Mouse (Mus musculus) lung, postnatal 14 days (tissue): Measurements from ENCODE around the gene Pon3.

Source experiments
- DNase-seq: peaks from one replicate; pipeline ENCODE4 v3.0.0; 2021

Gene Pon3

GRCm38 (mm10) chr6:5177967-5178891, 77.9 kb downstream of the Pon3 start:
- DNase-seq = no peak

- no peak for DNase-seq
These were observed 81.8 kb downstream of the Pon3 start for GRCm38 (mm10) chr6:5174179-5174812.

GRCm38 (mm10) chr6:5172571-5172970, 83.5 kb downstream of the Pon3 start:
- no peak for DNase-seq

DNA sequence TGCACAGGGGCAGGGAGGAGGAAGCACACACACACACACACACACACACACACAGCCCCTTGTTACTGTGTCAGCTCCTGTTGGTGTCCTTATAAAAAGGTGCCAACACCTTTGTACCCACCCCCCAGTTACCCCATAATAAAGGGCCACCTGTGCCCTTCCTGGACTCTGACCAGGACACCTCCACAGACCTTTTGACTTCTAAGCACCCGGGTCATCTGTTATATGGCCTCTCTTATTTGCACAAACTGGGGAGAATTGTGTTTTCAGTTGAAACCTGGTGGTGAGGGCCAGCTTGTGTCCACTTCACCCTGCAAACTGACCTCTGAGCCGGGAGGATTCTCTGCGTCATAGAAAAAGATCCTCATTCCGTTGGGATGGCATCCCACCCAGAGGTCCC, 84.7 kb downstream of the Pon3 start:
- DNase-seq = no peak
